15 mouse cellular contexts compared by ENCODE assay signal in genomic region chr7:28983849-28984248, GRCm38 (mm10). TPM values are rescaled to one million over a fixed set of nuclear protein-coding genes. Genes with fewer than 3 reads are reported as not detected.
DNase-seq lines count a peak whose midpoint lies in the region; ATAC-seq and TF ChIP-seq lines count a peak whose summit lies in the region.
"Had no signal": no experiment of that assay in that cellular context is flagged by ENCODE, and none has a peak within 500 bp of the region (broad histone marks: within the 10 kb centered on the region; RNA-seq: fewer than 3 reads in every experiment).

No protein-coding gene starts in this region.

- DNase-seq in liver, embryonic 11.5 days (ENCODE audit: low spot score) = no peak
- DNase-seq in liver = no peak
- DNase-seq in MEL (ENCODE audit: low read depth, low spot score) = no peak
- no peak for DNase-seq in gastrocnemius, adult 18-20 months (ENCODE audit: low spot score)
- DNase-seq: cerebellum, adult 2 months; cerebellum, postnatal 36 days; heart, postnatal 10 days; lung, postnatal 14 days; right cerebral cortex, postnatal 14 days had no signal

- peaks cover 8% of the 10 kb centered on the region for H3K36me3 ChIP-seq in liver, embryonic 11.5 days (ENCODE audit: control insufficient read depth, insufficient read depth, low read length)
- H3K36me3 ChIP-seq in MEL (ENCODE audit: control insufficient read depth in 1 of 2, insufficient read depth in 2 of 2, low read length in 2 of 2) = peaks cover 0 to 15% of the 10 kb centered on the region in 2 experiments; a peak in 3 of 4 replicates
- H3K36me3 ChIP-seq in liver, embryonic 12.5 days = peaks cover 29% of the 10 kb centered on the region
- peaks cover 5% of the 10 kb centered on the region for H3K36me3 ChIP-seq in small intestine, adult 2 months (ENCODE audit: control insufficient read depth, insufficient read depth, low read length)
- no peaks in the 10 kb centered on the region; the same call in 1 of the 2 replicates for H3K36me3 ChIP-seq in intestine, embryonic 16.5 days (ENCODE audit: control insufficient read depth, insufficient read depth, low read length)

- no peak for ATAC-seq in liver, embryonic 11.5 days (replicated peaks; ENCODE audit: low FRiP score)
- no peak for ATAC-seq in liver, embryonic 12.5 days
- no peak for ATAC-seq in intestine, embryonic 16.5 days

- H3K4me2 ChIP-seq in liver, embryonic 11.5 days = peak overlapping the region; percentile 97
- H3K4me2 ChIP-seq in liver, embryonic 12.5 days = peak overlapping the region; percentile 88
- no peak overlapping the region for H3K4me2 ChIP-seq in intestine, embryonic 16.5 days (ENCODE audit: low read depth, low read length)

- H3K4me1 ChIP-seq in liver, embryonic 11.5 days (replicated peaks; ENCODE audit: control insufficient read depth, insufficient read depth, low read length) = peaks cover 18% of the 10 kb centered on the region
- peaks cover 0 to 20% of the 10 kb centered on the region in 2 experiments; a peak in 2 of 4 replicates for H3K4me1 ChIP-seq in MEL (ENCODE audit: control insufficient read depth in 1 of 2, insufficient read depth in 2 of 2, low read length in 2 of 2)
- peaks cover 43% of the 10 kb centered on the region for H3K4me1 ChIP-seq in liver, embryonic 12.5 days
- peaks cover 3% of the 10 kb centered on the region for H3K4me1 ChIP-seq in small intestine, adult 2 months (ENCODE audit: control insufficient read depth, insufficient read depth, insufficient read length, low read length)
- peaks cover 8% of the 10 kb centered on the region for H3K4me1 ChIP-seq in intestine, embryonic 16.5 days (ENCODE audit: control insufficient read depth, insufficient read depth, low read length)

- no peaks in the 10 kb centered on the region for H3K27me3 ChIP-seq in liver, embryonic 11.5 days (replicated peaks; ENCODE audit: control insufficient read depth, insufficient read depth, low read length)
- H3K27me3 ChIP-seq in MEL (ENCODE audit: control insufficient read depth in 1 of 2, insufficient read depth in 2 of 2, low read length in 2 of 2) = no peaks in the 10 kb centered on the region
- no peaks in the 10 kb centered on the region for H3K27me3 ChIP-seq in liver, embryonic 12.5 days (replicated peaks)
- H3K27me3 ChIP-seq in small intestine, adult 2 months (ENCODE audit: control insufficient read depth, insufficient read depth, low read length) = no peaks in the 10 kb centered on the region
- H3K27me3 ChIP-seq in intestine, embryonic 16.5 days (replicated peaks; ENCODE audit: control insufficient read depth, insufficient read depth, low read length) = no peaks in the 10 kb centered on the region
- H3K27me3 ChIP-seq: forebrain, embryonic 12.5 days had no signal

- no peak for TF ChIP-seq EP300 in MEL (IDR thresholded peaks at IDR 0.05; ENCODE audit: low read depth in 1 of 2, low read length in 2 of 2)

- H3K9me3 ChIP-seq in liver, embryonic 11.5 days (ENCODE audit: control insufficient read depth, low read length) = no peaks in the 10 kb centered on the region
- H3K9me3 ChIP-seq in MEL (replicated peaks; ENCODE audit: insufficient read depth, low read length) = no peaks in the 10 kb centered on the region
- H3K9me3 ChIP-seq in liver, embryonic 12.5 days (replicated peaks) = no peaks in the 10 kb centered on the region
- no peaks in the 10 kb centered on the region for H3K9me3 ChIP-seq in intestine, embryonic 16.5 days (ENCODE audit: control insufficient read depth, low read length)
- H3K9me3 ChIP-seq: forebrain, embryonic 12.5 days had no signal

- TF ChIP-seq CTCF in MEL (IDR thresholded peaks at IDR 0.05 in 2 of 3, conservative IDR thresholded peaks at IDR 0.05 in 1 of 3; ENCODE audit: control insufficient read depth in 1 of 3, insufficient read depth in 1 of 3, low read depth in 2 of 3, low read length in 3 of 3, poor library complexity in 1 of 3, severe bottlenecking in 1 of 3) = no peak
- TF ChIP-seq CTCF in small intestine, adult 2 months (IDR thresholded peaks at IDR 0.05; ENCODE audit: extremely low read depth, insufficient read length, insufficient replicate concordance, low read depth, low read length) = no peak

- H3K9ac ChIP-seq in liver, embryonic 11.5 days (ENCODE audit: low read depth, low read length) = peak overlapping the region; percentile 82; the same call in 1 of the 2 replicates
- peak overlapping the region; percentile 86 for H3K9ac ChIP-seq in MEL (ENCODE audit: control insufficient read depth, low read depth, low read length, poor library complexity, severe bottlenecking)
- H3K9ac ChIP-seq in liver, embryonic 12.5 days = no peak overlapping the region
- H3K9ac ChIP-seq in intestine, embryonic 16.5 days (ENCODE audit: low read depth, low read length) = no peak overlapping the region
- H3K9ac ChIP-seq: hindbrain, embryonic 14.5 days had no signal

- no peak overlapping the region for H3K27ac ChIP-seq in liver, embryonic 11.5 days (ENCODE audit: low read depth, low read length)
- H3K27ac ChIP-seq in MEL (ENCODE audit: control insufficient read depth, low read depth, low read length) = peak overlapping the region; percentile 94
- peak overlapping the region; percentile 51; the same call in 1 of the 2 replicates for H3K27ac ChIP-seq in liver, embryonic 12.5 days
- H3K27ac ChIP-seq in small intestine, adult 2 months (ENCODE audit: insufficient read depth, low read depth, low read length) = no peak overlapping the region
- no peak overlapping the region for H3K27ac ChIP-seq in intestine, embryonic 16.5 days (ENCODE audit: low read length)
- H3K27ac ChIP-seq: forebrain, embryonic 12.5 days; hindbrain, embryonic 14.5 days; stomach, postnatal 0 days had no signal

- no peak for TF ChIP-seq RAD21 in MEL (IDR thresholded peaks at IDR 0.05; ENCODE audit: low read depth, low read length)

- peak overlapping the region; percentile 91 for H3K4me3 ChIP-seq in liver, embryonic 11.5 days (ENCODE audit: low read depth, low read length)
- peak overlapping the region; percentile 67 to 69 for H3K4me3 ChIP-seq in MEL (ENCODE audit: control insufficient read depth in 1 of 2, insufficient read depth in 1 of 2, low read depth in 2 of 2, low read length in 2 of 2)
- peak overlapping the region; percentile 68 for H3K4me3 ChIP-seq in liver, embryonic 12.5 days
- H3K4me3 ChIP-seq in small intestine, adult 2 months (ENCODE audit: low read depth, low read length) = 0 out of 2 replicates have a peak overlapping the region, but pooled peaks have one; percentile 9
- H3K4me3 ChIP-seq in intestine, embryonic 16.5 days (ENCODE audit: low read length) = no peak overlapping the region
- H3K4me3 ChIP-seq: forebrain, embryonic 12.5 days had no signal

- H3K79me2 ChIP-seq in MEL (ENCODE audit: control insufficient read depth, insufficient read depth, low read length, poor library complexity) = peaks cover 27% of the 10 kb centered on the region

- WGBS in liver, embryonic 11.5 days = 66% methylated on average over 4 of the region's 4 CpGs
- WGBS in liver, embryonic 12.5 days (ENCODE audit: insufficient replicate concordance) = 60% methylated on average over 4 of the region's 4 CpGs
- WGBS in small intestine, adult 2 months = 82% methylated on average over 4 of the region's 4 CpGs
- 77% methylated on average over 4 of the region's 4 CpGs for WGBS in intestine, embryonic 16.5 days

- TF ChIP-seq POLR2A in MEL (IDR thresholded peaks at IDR 0.05; ENCODE audit: control insufficient read depth in 1 of 2, insufficient read depth in 1 of 2, low read depth in 1 of 2, low read length in 2 of 2, poor library complexity in 1 of 2) = no peak
- TF ChIP-seq POLR2A in small intestine, adult 2 months (IDR thresholded peaks at IDR 0.05; ENCODE audit: low read depth, low read length) = no peak

TF ChIP-seq in MEL, 35 proteins besides CTCF, POLR2A, EP300 and RAD21 (continues in another document):
- TF ChIP-seq TAL1 (IDR thresholded peaks at IDR 0.05; ENCODE audit: low read length) (no peak), GATA1 (IDR thresholded peaks at IDR 0.05; ENCODE audit: low read depth, low read length) (no peak), ELF1 (IDR thresholded peaks at IDR 0.05; ENCODE audit: low read depth, low read length) (no peak), CHD2 (IDR thresholded peaks at IDR 0.05; ENCODE audit: low read length) (no peak), MXI1 (IDR thresholded peaks at IDR 0.05; ENCODE audit: low read depth, low read length) (no peak), JUND (IDR thresholded peaks at IDR 0.05; ENCODE audit: low read depth, low read length) (no peak), CHD1 (IDR thresholded peaks at IDR 0.05; ENCODE audit: low read depth, low read length) (no peak)

RNA-seq across cellular contexts. Expression of gene Map4k1, which starts 2.0 kb away (rescaled TPM):
- polyA plus RNA-seq in liver, embryonic 11.5 days (2014; fragmentation: Nextera tagmentation; extraction: Ambion mirVana) = 50.7 and 53.2 TPM in 2 replicates
- total RNA-seq in MEL (2012; rRNA removed) = 17.3 and 19.3 TPM in 2 replicates
- polyA plus RNA-seq in MEL (2012; ENCODE audit: insufficient read depth in 1 of 2, insufficient read length in 2 of 2, low read depth in 1 of 2, low replicate concordance in 2 of 2, missing spikeins in 1 of 2) = 10 to 100 TPM in 1 of 2 experiments, not detected in 1; 50.8 TPM
- polyA plus RNA-seq in liver, embryonic 12.5 days (2016; fragmentation: Nextera tagmentation; extraction: Ambion mirVana) = 33.3 and 35.0 TPM in 2 replicates
- 11.1 and 21.3 TPM in 2 replicates for polyA plus RNA-seq in small intestine, adult 2 months (2012; rRNA removed)
- 6.9 and 7.3 TPM in 2 replicates for polyA plus RNA-seq in intestine, embryonic 16.5 days (2015; fragmentation: Nextera tagmentation; extraction: Ambion mirVana)
- total RNA-seq in gastrocnemius, adult 18-20 months (2021) = under 1 TPM; 0.24 to 0.59 TPM

RNA-seq across cellular contexts. Expression of gene Eif3k, which starts 2.2 kb away (rescaled TPM):
- polyA plus RNA-seq in liver, embryonic 11.5 days (2014; fragmentation: Nextera tagmentation; extraction: Ambion mirVana) = 421 and 425 TPM in 2 replicates
- 525 and 545 TPM in 2 replicates for total RNA-seq in MEL (2012; rRNA removed)
- polyA plus RNA-seq in MEL (2012; ENCODE audit: insufficient read depth in 1 of 2, insufficient read length in 2 of 2, low read depth in 1 of 2, low replicate concordance in 2 of 2, missing spikeins in 1 of 2) = 100 to 1,000 TPM in 1 of 2 experiments, not detected in 1; 671 TPM
- polyA plus RNA-seq in liver, embryonic 12.5 days (2016; fragmentation: Nextera tagmentation; extraction: Ambion mirVana) = 325 and 336 TPM in 2 replicates
- 135 and 169 TPM in 2 replicates for polyA plus RNA-seq in small intestine, adult 2 months (2012; rRNA removed)
- 355 and 362 TPM in 2 replicates for polyA plus RNA-seq in intestine, embryonic 16.5 days (2015; fragmentation: Nextera tagmentation; extraction: Ambion mirVana)
- total RNA-seq in gastrocnemius, adult 18-20 months (2021) = 100 to 1,000 TPM; 128 TPM

RNA-seq across cellular contexts. Expression of gene Actn4, which starts 21.7 kb away (rescaled TPM):
- polyA plus RNA-seq in liver, embryonic 11.5 days (2014; fragmentation: Nextera tagmentation; extraction: Ambion mirVana) = 191 and 209 TPM in 2 replicates
- total RNA-seq in MEL (2012; rRNA removed) = 60.5 and 66.3 TPM in 2 replicates
- polyA plus RNA-seq in MEL (2012; ENCODE audit: insufficient read depth in 1 of 2, insufficient read length in 2 of 2, low read depth in 1 of 2, low replicate concordance in 2 of 2, missing spikeins in 1 of 2) = 100 to 1,000 TPM in 1 of 2 experiments, not detected in 1; 267 TPM
- polyA plus RNA-seq in liver, embryonic 12.5 days (2016; fragmentation: Nextera tagmentation; extraction: Ambion mirVana) = 165 and 166 TPM in 2 replicates
- 506 and 1,069 TPM in 2 replicates for polyA plus RNA-seq in small intestine, adult 2 months (2012; rRNA removed)
- 402 and 447 TPM in 2 replicates for polyA plus RNA-seq in intestine, embryonic 16.5 days (2015; fragmentation: Nextera tagmentation; extraction: Ambion mirVana)
- 10 to 100 TPM; 29.6 to 46.1 TPM for total RNA-seq in gastrocnemius, adult 18-20 months (2021)

Comparison
In these comparisons a context has a peak if more than half of its experiments do, and no peak if none do; other contexts are left out.
1. H3K27ac ChIP-seq: peak in MEL (single experiment) and liver, embryonic 12.5 days (single experiment); none in liver, embryonic 11.5 days (single experiment), small intestine, adult 2 months (single experiment) and intestine, embryonic 16.5 days (single experiment).
2. H3K9ac ChIP-seq: peak in liver, embryonic 11.5 days (single experiment) and MEL (single experiment); none in liver, embryonic 12.5 days (single experiment) and intestine, embryonic 16.5 days (single experiment).